Mouse (Mus musculus) CD4-positive, CD25-positive, alpha-beta regulatory T cell, adult 2 months (primary cell): ENCODE data around the gene Ldhal6b.
A peak's percentile ranks its signal among the peaks of the same experiment; 100 is the strongest.
"Not testable (repeated sequence)": the region's sequence is repeated elsewhere in the genome, so short reads cannot be mapped to it uniquely, and the experiment has no call there.

Experiments used
- DNase-seq: peaks from one replicate; pipeline ENCODE4 v3.0.0-alpha.2; 2012; ENCODE audit warnings: low read depth, low spot score

Gene Ldhal6b

GRCm38 (mm10) chr17:5418545-5418944, at the start of gene Ldhal6b:
TSS of gene Ldhal6b (minus strand) at chr17:5418767.
- DNase-seq, result no peak

DNA sequence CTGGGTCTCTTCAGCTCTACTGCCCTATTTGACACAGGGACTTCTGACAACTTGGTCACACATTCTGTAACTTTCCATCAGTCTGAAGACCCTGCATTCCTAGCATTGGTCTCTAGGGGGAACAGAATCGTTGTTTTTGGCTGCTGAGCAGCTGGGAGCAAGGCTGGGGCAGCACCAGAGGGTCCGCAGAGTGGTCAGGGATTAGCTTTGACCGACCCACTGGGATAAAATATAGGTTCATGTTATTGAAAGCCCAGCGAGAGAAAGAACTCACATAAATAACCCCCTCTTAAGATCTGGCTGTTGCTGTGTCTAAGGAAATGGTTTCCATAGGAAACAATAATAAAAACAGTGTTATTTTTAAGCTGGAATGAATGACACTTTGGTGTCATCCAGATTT, 48.6 kb upstream of the Ldhal6b start:
- DNase-seq, result no peak

- DNase-seq, result no peak
Measured at GRCm38 (mm10) chr17:5466736-5467135, 48.2 kb upstream of the Ldhal6b start.

DNA sequence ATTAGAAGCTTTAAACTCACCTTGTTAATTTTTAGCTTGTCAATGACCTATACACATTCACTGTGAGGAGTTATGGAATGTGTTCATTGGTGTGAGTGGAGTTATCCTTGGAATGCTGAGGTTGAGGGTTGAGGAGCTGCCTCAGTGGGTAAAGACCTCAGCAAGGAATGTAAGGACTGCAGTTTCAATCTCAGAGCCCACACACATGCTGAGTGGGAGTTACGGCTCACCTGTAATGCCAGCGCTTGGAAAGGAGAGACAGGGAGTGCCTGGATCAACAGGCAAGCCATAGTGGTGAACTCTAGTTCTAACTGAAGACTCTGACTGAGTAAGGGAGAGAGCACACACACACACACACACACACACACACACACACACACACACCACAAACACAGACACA, 45.3 kb upstream of the Ldhal6b start:
- no peak for DNase-seq

DNA sequence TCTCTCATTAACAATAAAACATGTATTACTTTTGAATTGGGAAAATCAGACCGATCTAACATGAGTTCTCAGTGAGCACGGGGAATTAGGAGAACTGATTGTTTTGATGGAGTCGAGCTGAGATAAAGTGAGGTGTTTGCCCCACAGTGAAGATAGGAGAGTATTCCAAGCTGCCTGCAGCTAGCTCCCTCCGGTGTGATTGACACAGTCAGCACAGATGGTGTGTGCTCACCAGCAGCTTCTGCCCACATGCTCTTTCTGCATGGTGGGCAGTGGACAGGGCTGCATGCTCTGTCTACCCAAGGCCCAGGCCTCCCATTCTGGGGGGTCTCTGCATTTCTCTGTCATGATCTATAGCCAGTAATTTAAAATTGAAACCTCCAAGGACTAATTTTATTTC, 35.1 kb upstream of the Ldhal6b start:
- DNase-seq, result no peak

DNA sequence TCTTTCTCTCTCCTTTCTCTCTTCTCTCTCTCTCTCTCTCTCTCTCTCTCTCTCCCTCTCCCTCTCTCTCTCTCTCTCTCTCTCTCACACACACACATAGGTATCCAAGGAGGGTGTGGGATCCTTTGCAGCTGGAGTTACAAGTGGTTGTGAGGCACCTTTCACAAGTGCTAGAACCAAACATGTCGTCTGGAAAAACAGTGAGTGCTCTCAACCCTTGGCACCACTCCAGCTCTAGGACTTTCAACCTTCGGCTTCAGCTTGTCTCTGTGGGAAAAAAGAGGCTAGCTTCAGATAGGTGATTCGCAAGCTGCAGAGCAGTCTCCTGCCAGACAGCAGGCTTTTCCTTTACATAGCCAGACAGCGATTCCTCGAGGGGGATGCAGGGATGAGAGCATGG, 25.2 kb upstream of the Ldhal6b start:
- DNase-seq, result no peak

DNA sequence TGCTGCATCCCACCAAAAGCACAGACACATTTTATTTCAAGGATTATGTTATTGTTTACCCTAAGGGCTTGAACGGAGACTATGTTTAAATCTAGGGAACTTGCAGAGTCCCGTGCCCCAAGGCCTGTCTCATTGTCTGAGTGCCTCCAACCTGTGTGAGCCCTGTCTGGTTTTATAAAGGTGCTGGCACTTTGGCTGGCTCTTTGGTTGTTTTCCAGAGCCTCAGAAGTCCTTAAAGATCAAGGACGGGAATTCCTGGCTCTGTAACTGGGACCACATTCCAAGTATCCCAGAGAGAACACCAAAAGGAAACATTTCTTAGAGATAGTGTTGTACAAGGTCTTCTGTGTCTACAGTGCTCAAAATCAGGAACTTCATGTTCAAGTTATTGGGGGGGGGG, 24.7 kb upstream of the Ldhal6b start:
- no peak for DNase-seq

GRCm38 (mm10) chr17:5442403-5442802, 23.8 kb upstream of the Ldhal6b start:
- not testable (repeated sequence) for DNase-seq

- peak; percentile 89 for DNase-seq
Measured at GRCm38 (mm10) chr17:5440159-5440971, 21.8 kb upstream of the Ldhal6b start, which contains the start of gene Tmem242. TSS of gene Tmem242 (minus strand) at chr17:5440259.

DNA sequence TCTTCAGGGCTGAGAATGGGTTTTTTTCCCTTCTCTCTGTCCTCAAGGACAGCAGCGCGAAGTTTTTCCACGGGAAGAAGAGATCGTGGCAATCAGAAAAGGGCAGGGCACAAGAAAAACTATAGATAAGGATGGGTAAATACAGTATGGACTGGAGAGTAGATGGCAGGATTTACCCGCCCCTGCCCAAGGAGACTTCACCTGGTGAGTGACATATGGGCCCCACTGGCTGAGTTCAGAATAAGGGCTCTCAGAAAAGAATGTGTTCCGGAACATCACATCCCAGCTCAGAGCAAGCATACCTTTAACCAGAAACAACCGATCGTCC, 21.2 kb upstream of the Ldhal6b start:
- DNase-seq, result no peak

DNA sequence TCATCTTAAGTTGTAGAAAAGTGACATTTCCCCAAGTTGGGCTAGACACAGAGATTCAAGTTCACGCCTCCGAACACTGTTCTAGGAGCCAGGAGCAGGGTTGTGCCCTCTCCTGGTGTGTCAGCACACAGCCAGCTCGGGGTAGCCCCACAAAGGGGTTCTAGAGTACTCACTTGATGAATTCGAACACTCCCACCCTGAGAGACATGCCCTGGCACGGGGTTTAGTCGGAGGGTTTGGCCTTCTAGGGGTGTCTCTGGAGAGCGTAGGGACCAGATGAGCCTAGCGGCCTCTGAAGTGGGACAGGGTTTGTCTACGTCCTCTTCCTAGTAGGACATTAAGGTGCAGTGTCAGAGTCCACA, 11.2 kb upstream of the Ldhal6b start:
- DNase-seq, result no peak

DNA sequence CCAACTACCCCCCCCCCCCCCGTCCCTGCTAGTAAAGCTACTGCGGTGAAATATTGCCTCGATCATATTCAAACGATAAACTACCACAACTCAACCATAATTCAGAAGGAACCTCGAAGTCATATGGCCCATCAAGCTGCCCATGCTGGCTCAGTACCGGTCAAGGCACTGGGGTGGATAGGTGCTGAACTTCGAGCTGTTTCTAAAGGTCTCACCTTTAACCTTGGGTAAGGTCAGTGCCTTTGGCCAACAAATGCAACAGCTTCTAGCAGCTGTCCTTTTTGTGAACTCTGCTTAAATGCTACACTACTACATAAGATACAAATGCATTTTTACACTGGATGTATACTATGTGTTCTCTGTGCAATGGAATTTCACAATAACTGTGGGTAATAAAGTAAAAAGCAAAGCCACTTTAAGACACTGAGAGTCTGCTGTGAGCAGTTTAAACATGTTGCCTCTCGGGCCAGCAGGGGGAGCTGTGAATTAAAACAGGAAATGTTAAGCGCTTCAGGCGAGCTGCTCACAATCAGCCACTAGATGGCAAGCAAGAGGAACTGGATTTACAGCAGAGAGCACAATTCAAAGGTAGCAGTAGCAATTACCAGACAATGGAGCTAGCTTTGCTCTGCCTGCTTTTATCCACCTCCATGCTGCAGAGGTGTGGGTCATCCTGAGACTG, 10.7 kb upstream of the Ldhal6b start:
- peak; percentile 95 for DNase-seq

DNA sequence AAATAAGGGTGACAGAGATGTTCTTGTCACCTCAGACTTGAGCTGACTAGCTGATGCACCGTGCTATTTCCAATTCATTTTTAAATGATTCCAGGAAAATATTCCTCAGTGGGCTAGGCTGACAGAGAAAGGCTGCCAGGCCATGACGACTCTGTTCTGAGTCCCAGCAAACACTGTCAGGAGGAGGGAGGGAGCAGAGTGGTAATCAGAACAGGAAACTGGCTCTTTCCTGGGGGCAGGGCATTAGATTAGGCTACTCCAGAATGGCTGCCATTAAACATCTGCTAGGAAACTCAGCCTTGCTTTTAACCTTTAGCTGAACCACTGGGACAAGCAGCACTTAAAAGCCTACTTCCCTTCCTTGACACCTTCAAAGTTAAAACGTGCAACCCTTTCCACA, 6.6 kb upstream of the Ldhal6b start:
- no peak for DNase-seq

- no peak for DNase-seq
Measured at GRCm38 (mm10) chr17:5424156-5424555, 5.6 kb upstream of the Ldhal6b start.

- no peak for DNase-seq
Measured at GRCm38 (mm10) chr17:5421835-5422234, 3.3 kb upstream of the Ldhal6b start.

DNA sequence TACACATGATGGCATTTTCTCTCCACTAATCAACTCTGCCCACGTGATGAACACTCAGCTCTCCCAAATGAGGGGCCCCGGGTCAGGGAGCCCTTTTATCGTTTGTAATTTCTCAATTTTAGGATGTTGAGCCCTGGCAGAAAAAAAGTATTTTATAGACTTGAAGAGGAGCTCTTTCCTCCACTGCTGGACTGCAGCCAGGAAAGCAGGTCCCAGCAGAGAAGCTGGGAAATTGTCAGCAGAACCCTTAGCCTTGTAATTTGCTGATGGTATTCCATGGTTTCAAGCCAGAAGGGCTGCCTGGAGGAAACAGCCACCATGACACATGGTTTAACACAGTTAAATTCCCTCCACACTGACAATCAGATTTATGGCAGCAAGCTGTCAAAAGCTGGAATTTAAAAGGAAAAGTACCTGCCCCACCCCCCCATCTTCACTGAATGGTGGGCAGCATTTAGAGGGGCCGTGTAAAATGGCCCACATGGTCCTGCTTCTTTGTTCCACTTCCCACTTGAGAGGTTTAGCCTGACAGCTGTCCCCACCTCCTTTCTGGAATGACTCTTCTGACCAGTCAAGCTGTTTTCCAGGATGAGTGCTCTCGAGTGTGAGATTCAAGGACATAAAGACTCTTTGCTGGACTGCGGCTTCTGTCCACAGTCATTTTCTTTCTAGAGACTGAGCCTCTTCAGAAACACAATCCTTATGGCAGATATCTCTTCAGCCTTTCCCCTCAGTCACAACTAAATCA, 1.4 kb upstream of the Ldhal6b start:
- no peak for DNase-seq

- no peak for DNase-seq
Measured at GRCm38 (mm10) chr17:5419056-5419455, 489 bp upstream of the Ldhal6b start.

DNA sequence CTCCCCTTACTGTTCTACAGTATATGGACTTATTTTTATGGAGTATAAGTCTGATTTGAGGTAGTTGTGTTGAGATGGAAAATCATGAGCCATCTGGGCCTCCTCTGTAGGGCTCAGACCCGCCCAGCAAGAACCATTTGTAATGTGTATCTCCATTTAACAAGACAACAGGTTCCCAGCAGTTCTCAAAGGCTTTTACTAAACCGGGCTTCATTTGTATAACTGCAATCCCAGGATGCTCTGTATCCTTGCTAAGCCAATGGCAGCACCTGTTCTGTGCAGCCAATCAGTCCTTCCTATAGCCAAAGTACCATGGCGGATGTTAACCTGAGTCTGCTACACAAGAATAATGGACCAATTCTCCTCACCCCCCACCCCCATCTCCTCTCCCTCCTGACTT, 2.0 kb downstream of the Ldhal6b start:
- DNase-seq, result no peak

DNA sequence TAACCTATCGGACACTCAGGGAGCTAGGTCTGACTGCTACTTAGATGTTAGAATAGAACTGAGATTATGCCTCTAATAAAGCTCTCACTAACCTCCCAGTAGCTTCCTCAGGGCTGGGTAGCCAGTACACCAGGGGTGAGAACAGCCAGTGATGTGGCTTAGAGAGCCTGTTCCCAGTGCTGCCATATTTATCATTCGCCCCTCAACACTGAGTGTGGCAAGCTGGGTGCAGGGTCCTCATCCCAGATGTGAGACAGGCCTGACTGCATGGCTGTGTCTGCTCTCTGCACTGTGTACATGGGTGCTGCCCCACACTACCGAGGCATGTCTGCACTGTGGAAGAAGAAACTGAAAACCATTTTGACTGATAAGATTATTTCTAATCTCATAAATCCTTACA, 4.5 kb downstream of the Ldhal6b start:
- no peak for DNase-seq

DNA sequence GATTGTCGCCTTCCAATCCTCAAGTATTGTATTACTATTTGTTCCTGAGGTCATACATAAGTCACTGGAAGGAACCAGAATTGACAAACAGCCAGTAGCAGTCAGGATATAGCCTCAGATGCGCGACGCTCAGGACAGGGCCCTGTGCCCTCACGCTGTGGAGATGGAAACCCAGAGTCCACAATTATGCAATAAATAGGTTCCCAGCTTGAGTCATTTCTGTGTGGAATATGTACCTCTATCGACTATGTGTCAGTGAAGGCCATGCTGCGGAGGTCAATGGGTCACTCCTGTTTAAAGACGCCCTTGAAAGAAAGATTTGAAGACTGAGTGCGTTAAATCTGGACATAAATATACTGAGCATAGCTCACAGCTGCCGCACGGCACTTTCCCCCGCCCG, 5.2 kb downstream of the Ldhal6b start:
- no peak for DNase-seq

DNA sequence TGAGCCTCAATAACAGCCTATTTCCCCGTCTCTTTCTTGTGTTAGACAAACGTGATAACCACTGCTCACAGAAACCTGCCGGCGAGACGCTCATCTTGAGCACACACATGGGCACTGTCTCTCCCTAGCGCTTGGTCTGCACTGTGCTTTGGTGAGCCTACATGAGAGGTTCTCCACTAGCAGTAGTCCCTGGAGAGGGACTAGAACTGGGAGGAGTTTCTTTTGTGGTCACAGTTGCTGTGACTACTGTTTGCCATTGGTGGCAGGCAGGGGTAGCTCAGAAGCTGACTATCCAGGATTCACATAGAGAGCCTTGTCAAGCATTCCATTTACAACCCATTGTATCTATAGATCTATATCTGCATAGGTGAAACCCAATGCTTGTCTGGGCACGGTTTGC, 5.8 kb downstream of the Ldhal6b start:
- DNase-seq, result no peak

- DNase-seq, result no peak
Measured at GRCm38 (mm10) chr17:5412301-5412700, 6.3 kb downstream of the Ldhal6b start.

DNA sequence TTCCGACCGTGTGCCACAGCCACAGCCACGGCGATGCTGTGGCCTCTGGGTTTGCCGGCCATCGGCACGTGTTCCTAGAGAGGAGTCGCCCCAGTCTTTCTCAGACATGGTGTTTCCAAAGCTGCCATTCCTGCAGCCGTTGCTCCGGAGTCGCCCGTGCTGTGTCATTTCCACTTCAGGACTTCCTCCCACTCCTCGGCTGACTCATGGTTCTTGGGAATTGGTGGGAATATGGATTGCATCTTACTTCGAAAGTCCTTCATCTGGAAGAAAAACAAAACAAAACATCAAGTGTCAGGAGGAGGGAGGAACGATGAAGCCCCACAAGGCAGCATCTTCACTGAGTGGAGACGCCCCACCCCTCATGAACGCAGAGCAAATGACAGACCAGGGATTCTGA, 7.4 kb downstream of the Ldhal6b start:
- DNase-seq, result no peak
